Mouse (Mus musculus) hindbrain, embryonic 14.5 days (tissue): ENCODE measurements at regions not wholly inside any gene's neighbourhood (a gene's known extent, or its start where the extent isn't known, plus 50 kb on each side); places are given as distances from the start of the nearest gene placed in this dataset.

ENCODE experiments used
- ATAC-seq: fragments of 200-750 bp; cut with Nextera tagmentation; 2 replicates; pipeline ENCODE4 v1.8.0; 2017; ENCODE audit warnings: moderate number of reproducible peaks, mild to moderate bottlenecking, moderate TSS enrichment, moderate library complexity; ENCODE audit not compliant: low FRiP score
- DNase-seq: peaks from one replicate; pipeline ENCODE4 v3.0.0-alpha.2; 2015; ENCODE audit warnings: low spot score
- H3K27ac ChIP-seq: fragments of 300-500 bp; sonication (generic); 2 replicates; pipeline ENCODE4 v1.5.1; 2014; ENCODE audit warnings: mild to moderate bottlenecking, moderate library complexity
- H3K27me3 ChIP-seq: fragments of 300-500 bp; sonication (generic); 2 replicates; pipeline ENCODE4 v1.6.1; 2014; ENCODE audit warnings: mild to moderate bottlenecking, low read length, mixed read lengths; ENCODE audit not compliant: control insufficient read depth, insufficient read depth
- H3K36me3 ChIP-seq: fragments of 300-500 bp; sonication (generic); replicated peaks from 2 replicates; pipeline ENCODE4 v1.6.1; 2014; ENCODE audit not compliant: control insufficient read depth, insufficient read depth
- H3K4me1 ChIP-seq: fragments of 300-500 bp; sonication (generic); replicated peaks from 2 replicates; pipeline ENCODE4 v1.6.1; 2014; ENCODE audit warnings: antibody characterized with exemption, low read length, mixed read lengths; ENCODE audit not compliant: control insufficient read depth, insufficient read depth
- H3K4me2 ChIP-seq: fragments of 300-500 bp; sonication (generic); replicated peaks from 2 replicates; pipeline ENCODE4 v1.6.1; 2014; ENCODE audit warnings: mild to moderate bottlenecking, moderate library complexity
- H3K4me3 ChIP-seq: fragments of 300-500 bp; sonication (generic); replicated peaks from 2 replicates; pipeline ENCODE4 v1.5.1; 2014; ENCODE audit warnings: mild to moderate bottlenecking, low read length
- H3K9ac ChIP-seq: fragments of 300-500 bp; sonication (generic); 2 replicates; pipeline ENCODE4 v1.6.1; 2014
- H3K9me3 ChIP-seq: fragments of 300-500 bp; sonication (generic); 2 replicates; pipeline ENCODE4 v1.6.1; 2016; ENCODE audit warnings: low read length; ENCODE audit not compliant: control insufficient read depth
- WGBS: fragments of 180-500 bp; shearing (Covaris S2); extraction: QIAGEN DNeasy Blood & Tissue Kit; methylation state at CpG from one replicate; pipeline ENCODE4 v1.1.7; 2014; 5-methylcytosine and 5-hydroxymethylcytosine counted together

- Histone ChIP-seq H3K27me3 (no peaks in the 10 kb centered on the region), H3K9me3 (no peaks in the 10 kb centered on the region), H3K9ac (no peak overlapping the region), H3K4me3 (no peak overlapping the region), H3K4me2 (no peak overlapping the region), H3K36me3 (no peaks in the 10 kb centered on the region), H3K27ac (no peak overlapping the region), H3K4me1 (peaks cover 15% of the 10 kb centered on the region)
- ATAC-seq (no peak), DNase-seq (no peak)
- 58% methylated on average over 5 of the region's 5 CpGs for WGBS
Observed at GRCm38 (mm10) chr1:62901871-62902270, 198.8 kb downstream of the Nrp2 start.

GRCm38 (mm10) chr1:62902931-62903453, 199.9 kb downstream of the Nrp2 start:
- no peak for DNase-seq
- WGBS: 31% methylated on average over 6 of the region's 6 CpGs

GRCm38 (mm10) chr1:62905739-62906138, 202.7 kb downstream of the Nrp2 start:
- H3K27ac ChIP-seq: no peak overlapping the region
- no peak overlapping the region for H3K4me3 ChIP-seq
- 41% methylated on average over 9 of the region's 9 CpGs for WGBS
- H3K9me3 ChIP-seq: no peaks in the 10 kb centered on the region
- peaks cover 15% of the 10 kb centered on the region for H3K4me1 ChIP-seq
- no peak for DNase-seq
- no peak overlapping the region for H3K9ac ChIP-seq
- 0 out of 2 replicates have a peak, but pooled peaks have one; percentile 23 for ATAC-seq
- H3K36me3 ChIP-seq: no peaks in the 10 kb centered on the region
- H3K4me2 ChIP-seq: no peak overlapping the region
- H3K27me3 ChIP-seq: no peaks in the 10 kb centered on the region

More at GRCm38 (mm10) chr1:62902931-62903453, 199.9 kb downstream of the Nrp2 start:
- no peak overlapping the region for H3K4me3 ChIP-seq
- no peaks in the 10 kb centered on the region for H3K36me3 ChIP-seq
- H3K4me1 ChIP-seq: peaks cover 15% of the 10 kb centered on the region
- no peaks in the 10 kb centered on the region for H3K9me3 ChIP-seq
- H3K9ac ChIP-seq: no peak overlapping the region
- no peak overlapping the region for H3K27ac ChIP-seq
- H3K27me3 ChIP-seq: no peaks in the 10 kb centered on the region
- ATAC-seq: 0 out of 2 replicates have a peak, but pooled peaks have one; percentile 34
- H3K4me2 ChIP-seq: no peak overlapping the region

GRCm38 (mm10) chr1:62907243-62907642, 204.2 kb downstream of the Nrp2 start:
- Histone ChIP-seq H3K36me3 (no peaks in the 10 kb centered on the region), H3K4me2 (no peak overlapping the region), H3K27ac (no peak overlapping the region), H3K9me3 (no peaks in the 10 kb centered on the region), H3K27me3 (no peaks in the 10 kb centered on the region), H3K4me3 (no peak overlapping the region), H3K9ac (no peak overlapping the region), H3K4me1 (peaks cover 15% of the 10 kb centered on the region)
- 62% methylated on average over 10 of the region's 10 CpGs for WGBS
- ATAC-seq (no peak), DNase-seq (no peak)
